ENCODE assay signal across 8 mouse cellular contexts in genomic region chr8:70840590-70840989, GRCm38 (mm10). TPM values are rescaled to one million over a fixed set of nuclear protein-coding genes. Genes with fewer than 3 reads are reported as not detected.
DNase-seq lines count a peak whose midpoint lies in the region; ATAC-seq and TF ChIP-seq lines count a peak whose summit lies in the region.

No protein-coding gene starts in this region.

- H3K27me3 ChIP-seq in midbrain, embryonic 10.5 days (ENCODE audit: low read depth, poor library complexity, severe bottlenecking) = peaks cover 6% of the 10 kb centered on the region; the same call in 1 of the 2 replicates
- no peaks in the 10 kb centered on the region; the same call in 1 of the 2 replicates for H3K27me3 ChIP-seq in midbrain, embryonic 11.5 days (ENCODE audit: control insufficient read depth, insufficient read depth, low read length)
- H3K27me3 ChIP-seq in hindbrain, embryonic 14.5 days (ENCODE audit: control insufficient read depth, insufficient read depth, low read length) = no peaks in the 10 kb centered on the region
- no peaks in the 10 kb centered on the region for H3K27me3 ChIP-seq in small intestine, adult 2 months (ENCODE audit: control insufficient read depth, insufficient read depth, low read length)

- no peak for ATAC-seq in midbrain, embryonic 11.5 days (ENCODE audit: low FRiP score)
- no peak for ATAC-seq in hindbrain, embryonic 14.5 days (ENCODE audit: low FRiP score)
- ATAC-seq in monocyte, adult 5-6 weeks (replicated peaks; ENCODE audit: insufficient number of reproducible peaks, low FRiP score, low TSS enrichment, poor library complexity, severe bottlenecking) = no peak

- no peak for TF ChIP-seq CTCF in small intestine, adult 2 months (IDR thresholded peaks at IDR 0.05; ENCODE audit: extremely low read depth, insufficient read length, insufficient replicate concordance, low read depth, low read length)

- 59% methylated on average over 10 of the region's 10 CpGs for WGBS in midbrain, embryonic 10.5 days
- WGBS in midbrain, embryonic 11.5 days = 55% methylated on average over 10 of the region's 10 CpGs
- 58% methylated on average over 10 of the region's 10 CpGs for WGBS in hindbrain, embryonic 14.5 days
- WGBS in small intestine, adult 2 months = 14% methylated on average over 10 of the region's 10 CpGs

- no peak overlapping the region for H3K9ac ChIP-seq in midbrain, embryonic 11.5 days (ENCODE audit: low read length)
- H3K9ac ChIP-seq in hindbrain, embryonic 14.5 days = no peak overlapping the region

- no peak for DNase-seq in midbrain, embryonic 10.5 days (ENCODE audit: low spot score)
- DNase-seq in midbrain, embryonic 11.5 days (ENCODE audit: low spot score, missing footprints) = no peak
- DNase-seq in hindbrain, embryonic 14.5 days (ENCODE audit: low spot score) = no peak
- DNase-seq in kidney, postnatal 10 days = peak; percentile 70
- no peak for DNase-seq in embryo, embryonic 11 days
- DNase-seq in lung, postnatal 36 days = no peak

- TF ChIP-seq POLR2A in small intestine, adult 2 months (IDR thresholded peaks at IDR 0.05; ENCODE audit: low read depth, low read length) = no peak

- peak overlapping the region; percentile 24; the same call in 1 of the 2 replicates for H3K27ac ChIP-seq in midbrain, embryonic 10.5 days (replicated peaks)
- H3K27ac ChIP-seq in midbrain, embryonic 11.5 days (ENCODE audit: low read depth, low read length) = no peak overlapping the region
- H3K27ac ChIP-seq in hindbrain, embryonic 14.5 days = peak overlapping the region; percentile 55; the same call in 1 of the 2 replicates
- peak overlapping the region; percentile 93 for H3K27ac ChIP-seq in small intestine, adult 2 months (ENCODE audit: insufficient read depth, low read depth, low read length)

- no peaks in the 10 kb centered on the region for H3K9me3 ChIP-seq in midbrain, embryonic 10.5 days (replicated peaks)
- H3K9me3 ChIP-seq in midbrain, embryonic 11.5 days (ENCODE audit: control insufficient read depth, low read length) = no peaks in the 10 kb centered on the region
- no peaks in the 10 kb centered on the region for H3K9me3 ChIP-seq in hindbrain, embryonic 14.5 days (ENCODE audit: control insufficient read depth, low read length)

- peak overlapping the region; percentile 27; the same call in 1 of the 2 replicates for H3K4me3 ChIP-seq in midbrain, embryonic 10.5 days
- H3K4me3 ChIP-seq in midbrain, embryonic 11.5 days (ENCODE audit: low read depth, low read length) = no peak overlapping the region
- H3K4me3 ChIP-seq in hindbrain, embryonic 14.5 days (replicated peaks; ENCODE audit: low read length) = no peak overlapping the region
- H3K4me3 ChIP-seq in small intestine, adult 2 months (ENCODE audit: low read depth, low read length) = no peak overlapping the region

- peaks cover 15% of the 10 kb centered on the region for H3K36me3 ChIP-seq in midbrain, embryonic 10.5 days
- no peaks in the 10 kb centered on the region for H3K36me3 ChIP-seq in midbrain, embryonic 11.5 days (ENCODE audit: control insufficient read depth, insufficient read depth, low read length)
- H3K36me3 ChIP-seq in hindbrain, embryonic 14.5 days (replicated peaks; ENCODE audit: control insufficient read depth, insufficient read depth) = 0 out of 2 replicates have a peak, but pooled peaks cover 7% of the 10 kb centered on the region
- peaks cover 4% of the 10 kb centered on the region; the same call in 1 of the 2 replicates for H3K36me3 ChIP-seq in small intestine, adult 2 months (ENCODE audit: control insufficient read depth, insufficient read depth, low read length)

- H3K4me2 ChIP-seq in midbrain, embryonic 11.5 days = no peak overlapping the region
- H3K4me2 ChIP-seq in hindbrain, embryonic 14.5 days (replicated peaks) = no peak overlapping the region

- peaks cover 37% of the 10 kb centered on the region for H3K4me1 ChIP-seq in midbrain, embryonic 10.5 days
- peaks cover 6% of the 10 kb centered on the region for H3K4me1 ChIP-seq in midbrain, embryonic 11.5 days (ENCODE audit: control insufficient read depth, insufficient read depth, low read length)
- H3K4me1 ChIP-seq in hindbrain, embryonic 14.5 days (replicated peaks; ENCODE audit: control insufficient read depth, insufficient read depth, low read length) = peaks cover 3% of the 10 kb centered on the region; the same call in 1 of the 2 replicates
- H3K4me1 ChIP-seq in small intestine, adult 2 months (ENCODE audit: control insufficient read depth, insufficient read depth, insufficient read length, low read length) = peaks cover 11% of the 10 kb centered on the region

RNA-seq across cellular contexts. Expression of gene Arrdc2, which starts 1.1 kb away (rescaled TPM):
- polyA plus RNA-seq in midbrain, embryonic 10.5 days (2016; fragmentation: Nextera tagmentation; extraction: Ambion mirVana) = 5.2 and 7.3 TPM in 2 replicates
- 7.1 and 8.0 TPM in 2 replicates for polyA plus RNA-seq in midbrain, embryonic 11.5 days (2014; fragmentation: Nextera tagmentation; extraction: Ambion mirVana)
- 7.2 and 8.7 TPM in 2 replicates for polyA plus RNA-seq in hindbrain, embryonic 14.5 days (2014; fragmentation: Nextera tagmentation; extraction: Ambion mirVana)
- polyA plus RNA-seq in small intestine, adult 2 months (2012; rRNA removed) = 26.1 and 49.9 TPM in 2 replicates
- 24.6 to 27.9 TPM (median 26.7 TPM) in 3 replicates for total RNA-seq in monocyte, adult 5-6 weeks (2017)

RNA-seq across cellular contexts. Expression of gene Kcnn1, which starts 22.5 kb away (rescaled TPM):
- polyA plus RNA-seq in midbrain, embryonic 10.5 days (2016; fragmentation: Nextera tagmentation; extraction: Ambion mirVana) = 9.1 and 13.4 TPM in 2 replicates
- 10.9 and 12.4 TPM in 2 replicates for polyA plus RNA-seq in midbrain, embryonic 11.5 days (2014; fragmentation: Nextera tagmentation; extraction: Ambion mirVana)
- 10.0 and 14.3 TPM in 2 replicates for polyA plus RNA-seq in hindbrain, embryonic 14.5 days (2014; fragmentation: Nextera tagmentation; extraction: Ambion mirVana)
- 0.90 and 2.9 TPM in 2 replicates for polyA plus RNA-seq in small intestine, adult 2 months (2012; rRNA removed)
- not detected in 3 replicates for total RNA-seq in monocyte, adult 5-6 weeks (2017)

RNA-seq across cellular contexts. Expression of gene Il12rb1, which starts 32.3 kb away (rescaled TPM):
- 0.05 and 0.11 TPM in 2 replicates for polyA plus RNA-seq in midbrain, embryonic 10.5 days (2016; fragmentation: Nextera tagmentation; extraction: Ambion mirVana)
- 0.38 TPM in 1 of 2 replicates, not detected in the other for polyA plus RNA-seq in midbrain, embryonic 11.5 days (2014; fragmentation: Nextera tagmentation; extraction: Ambion mirVana)
- polyA plus RNA-seq in hindbrain, embryonic 14.5 days (2014; fragmentation: Nextera tagmentation; extraction: Ambion mirVana) = 0.09 TPM in 1 of 2 replicates, not detected in the other
- 2.5 and 5.4 TPM in 2 replicates for polyA plus RNA-seq in small intestine, adult 2 months (2012; rRNA removed)
- 2.7 to 11.0 TPM (median 7.9 TPM) in 3 replicates for total RNA-seq in monocyte, adult 5-6 weeks (2017)

RNA-seq across cellular contexts. Expression of gene Ccdc124, which starts 33.1 kb away (rescaled TPM):
- polyA plus RNA-seq in midbrain, embryonic 10.5 days (2016; fragmentation: Nextera tagmentation; extraction: Ambion mirVana) = 180 and 183 TPM in 2 replicates
- 161 and 166 TPM in 2 replicates for polyA plus RNA-seq in midbrain, embryonic 11.5 days (2014; fragmentation: Nextera tagmentation; extraction: Ambion mirVana)
- polyA plus RNA-seq in hindbrain, embryonic 14.5 days (2014; fragmentation: Nextera tagmentation; extraction: Ambion mirVana) = 155 and 158 TPM in 2 replicates
- polyA plus RNA-seq in small intestine, adult 2 months (2012; rRNA removed) = 35.9 and 64.7 TPM in 2 replicates
- 32.1 to 34.0 TPM (median 32.6 TPM) in 3 replicates for total RNA-seq in monocyte, adult 5-6 weeks (2017)

RNA-seq across cellular contexts. Expression of gene Mast3, which starts 35.7 kb away (rescaled TPM):
- polyA plus RNA-seq in midbrain, embryonic 10.5 days (2016; fragmentation: Nextera tagmentation; extraction: Ambion mirVana) = 9.8 and 12.1 TPM in 2 replicates
- polyA plus RNA-seq in midbrain, embryonic 11.5 days (2014; fragmentation: Nextera tagmentation; extraction: Ambion mirVana) = 9.1 and 10.1 TPM in 2 replicates
- polyA plus RNA-seq in hindbrain, embryonic 14.5 days (2014; fragmentation: Nextera tagmentation; extraction: Ambion mirVana) = 23.3 and 26.6 TPM in 2 replicates
- 63.9 and 71.9 TPM in 2 replicates for polyA plus RNA-seq in small intestine, adult 2 months (2012; rRNA removed)
- 9.6 to 28.2 TPM (median 11.6 TPM) in 3 replicates for total RNA-seq in monocyte, adult 5-6 weeks (2017)
